Mouse (Mus musculus) midbrain, embryonic 13.5 days (tissue): ENCODE data around the gene Ccdc148. TPM values are rescaled to one million over a fixed set of nuclear protein-coding genes. Genes with fewer than 3 reads are reported as not detected.

Experiments used
- ATAC-seq: fragments of 200-750 bp; cut with Nextera tagmentation; 2 replicates; pipeline ENCODE4 v1.8.0; 2017; ENCODE audit warnings: mild to moderate bottlenecking, moderate TSS enrichment, moderate library complexity
- H3K27ac ChIP-seq: fragments of 300-500 bp; sonication (generic); 2 replicates; pipeline ENCODE4 v1.5.1; 2015; ENCODE audit warnings: inconsistent platforms, mild to moderate bottlenecking, moderate library complexity
- H3K27me3 ChIP-seq: fragments of 300-500 bp; sonication (generic); 2 replicates; pipeline ENCODE4 v1.6.1; 2015; ENCODE audit warnings: mild to moderate bottlenecking, inconsistent platforms
- H3K36me3 ChIP-seq: fragments of 300-500 bp; sonication (generic); 2 replicates; pipeline ENCODE4 v1.6.1; 2015; ENCODE audit warnings: mild to moderate bottlenecking, inconsistent platforms
- H3K4me1 ChIP-seq: fragments of 300-500 bp; sonication (generic); replicated peaks from 2 replicates; pipeline ENCODE4 v1.6.1; 2015; ENCODE audit warnings: inconsistent platforms
- H3K4me2 ChIP-seq: fragments of 300-500 bp; sonication (generic); replicated peaks from 2 replicates; pipeline ENCODE4 v1.6.1; 2015; ENCODE audit warnings: moderate library complexity, mild to moderate bottlenecking, inconsistent platforms
- H3K4me3 ChIP-seq: fragments of 300-500 bp; sonication (generic); replicated peaks from 2 replicates; pipeline ENCODE4 v1.5.1; 2015; ENCODE audit warnings: mild to moderate bottlenecking, inconsistent platforms
- H3K9ac ChIP-seq: fragments of 300-500 bp; sonication (generic); replicated peaks from 2 replicates; pipeline ENCODE4 v1.6.1; 2015; ENCODE audit warnings: mild to moderate bottlenecking, inconsistent platforms
- H3K9me3 ChIP-seq: fragments of 300-500 bp; sonication (generic); 2 replicates; pipeline ENCODE4 v1.6.1; 2016; ENCODE audit warnings: mild to moderate bottlenecking, inconsistent platforms
- WGBS: fragments of 180-500 bp; shearing (Covaris S2); methylation state at CpG from one replicate; pipeline ENCODE4 v1.1.7; 2015; 5-methylcytosine and 5-hydroxymethylcytosine counted together
- polyA plus RNA-seq: library from polyadenylated mRNA; unstranded; fragments of >200 nt; fragmentation: Nextera tagmentation; extraction: Ambion mirVana; gene quantifications from 2 replicates; pipeline ENCODE4 v1.2.1, GENCODE M21; 2015

The Ccdc148 gene
- polyA plus RNA-seq, 1 experiment from 2014 or later, result 3.3 TPM

GRCm38 (mm10) chr2:59042616-59043015, 117.9 kb downstream of the Ccdc148 start:
- Histone ChIP-seq H3K4me3 (no peak overlapping the region), H3K9me3 (no peaks in the 10 kb centered on the region), H3K4me1 (no peaks in the 10 kb centered on the region; the same call in 1 of the 2 replicates), H3K4me2 (no peak overlapping the region), H3K36me3 (no peaks in the 10 kb centered on the region), H3K9ac (no peak overlapping the region), H3K27ac (no peak overlapping the region), H3K27me3 (no peaks in the 10 kb centered on the region)
- WGBS, result 67% methylated on average over 13 of the region's 13 CpGs
- no peak for ATAC-seq

- no peak overlapping the region for H3K27ac ChIP-seq
- no peak for ATAC-seq
- H3K4me1 ChIP-seq, result no peaks in the 10 kb centered on the region
- H3K36me3 ChIP-seq, result no peaks in the 10 kb centered on the region
- no peaks in the 10 kb centered on the region for H3K27me3 ChIP-seq
- 73% methylated on average over 6 of the region's 6 CpGs for WGBS
- H3K9ac ChIP-seq, result no peak overlapping the region
- no peaks in the 10 kb centered on the region for H3K9me3 ChIP-seq
- no peak overlapping the region for H3K4me2 ChIP-seq
- H3K4me3 ChIP-seq, result no peak overlapping the region
Observed at GRCm38 (mm10) chr2:59036433-59036832, 124.0 kb downstream of the Ccdc148 start.

- Histone ChIP-seq H3K9ac (no peak overlapping the region), H3K27ac (no peak overlapping the region), H3K27me3 (no peaks in the 10 kb centered on the region), H3K4me2 (no peak overlapping the region), H3K9me3 (no peaks in the 10 kb centered on the region), H3K36me3 (no peaks in the 10 kb centered on the region), H3K4me3 (no peak overlapping the region), H3K4me1 (no peaks in the 10 kb centered on the region)
- WGBS, result 84% methylated on average over 3 of the region's 3 CpGs
- ATAC-seq, result no peak
Observed at GRCm38 (mm10) chr2:59035206-59035605, 125.3 kb downstream of the Ccdc148 start.

- no peak for ATAC-seq
- Histone ChIP-seq H3K4me1 (no peaks in the 10 kb centered on the region), H3K4me3 (no peak overlapping the region), H3K36me3 (no peaks in the 10 kb centered on the region), H3K9me3 (no peaks in the 10 kb centered on the region), H3K4me2 (no peak overlapping the region), H3K27ac (no peak overlapping the region), H3K27me3 (no peaks in the 10 kb centered on the region), H3K9ac (no peak overlapping the region)
- WGBS, result 86% methylated on average over 6 of the region's 6 CpGs
Observed at GRCm38 (mm10) chr2:59034281-59034680, 126.2 kb downstream of the Ccdc148 start.

GRCm38 (mm10) chr2:59024558-59024957, 135.9 kb downstream of the Ccdc148 start:
- no peak overlapping the region for H3K4me2 ChIP-seq
- no peak for ATAC-seq

GRCm38 (mm10) chr2:59007356-59007755, 153.1 kb downstream of the Ccdc148 start:
- H3K4me1 ChIP-seq, result no peaks in the 10 kb centered on the region
- no peak for ATAC-seq
- no peaks in the 10 kb centered on the region for H3K9me3 ChIP-seq
- H3K36me3 ChIP-seq, result no peaks in the 10 kb centered on the region
- no peaks in the 10 kb centered on the region for H3K27me3 ChIP-seq
- no peak overlapping the region for H3K9ac ChIP-seq
- 96% methylated on average over 5 of the region's 5 CpGs for WGBS
- H3K4me2 ChIP-seq, result no peak overlapping the region
- no peak overlapping the region for H3K27ac ChIP-seq
- H3K4me3 ChIP-seq, result no peak overlapping the region

More at GRCm38 (mm10) chr2:59024558-59024957, 135.9 kb downstream of the Ccdc148 start:
- Histone ChIP-seq H3K9me3 (no peaks in the 10 kb centered on the region), H3K27me3 (no peaks in the 10 kb centered on the region), H3K36me3 (no peaks in the 10 kb centered on the region), H3K27ac (no peak overlapping the region), H3K4me1 (no peaks in the 10 kb centered on the region), H3K4me3 (no peak overlapping the region), H3K9ac (no peak overlapping the region)
- 87% methylated on average over 3 of the region's 3 CpGs for WGBS

- no peak overlapping the region for H3K4me2 ChIP-seq
- WGBS, result 96% methylated on average over 8 of the region's 8 CpGs
Observed at GRCm38 (mm10) chr2:59006567-59007340, 153.7 kb downstream of the Ccdc148 start.

GRCm38 (mm10) chr2:58997151-58997550, 163.3 kb downstream of the Ccdc148 start:
- Histone ChIP-seq H3K27ac (no peak overlapping the region), H3K9me3 (no peaks in the 10 kb centered on the region), H3K4me3 (no peak overlapping the region), H3K9ac (no peak overlapping the region), H3K36me3 (no peaks in the 10 kb centered on the region), H3K27me3 (no peaks in the 10 kb centered on the region), H3K4me2 (no peak overlapping the region), H3K4me1 (no peaks in the 10 kb centered on the region)
- no peak for ATAC-seq
- WGBS, result 78% methylated on average over 2 of the region's 2 CpGs

More at GRCm38 (mm10) chr2:59006567-59007340, 153.7 kb downstream of the Ccdc148 start:
- Histone ChIP-seq H3K9me3 (no peaks in the 10 kb centered on the region), H3K4me1 (no peaks in the 10 kb centered on the region), H3K4me3 (no peak overlapping the region), H3K27me3 (no peaks in the 10 kb centered on the region), H3K9ac (no peak overlapping the region), H3K27ac (no peak overlapping the region), H3K36me3 (no peaks in the 10 kb centered on the region)
- no peak for ATAC-seq

- no peaks in the 10 kb centered on the region for H3K4me1 ChIP-seq
- H3K27me3 ChIP-seq, result no peaks in the 10 kb centered on the region
- H3K4me2 ChIP-seq, result no peak overlapping the region
- no peak overlapping the region for H3K27ac ChIP-seq
- no peak overlapping the region for H3K4me3 ChIP-seq
- no peak for ATAC-seq
- no peaks in the 10 kb centered on the region for H3K36me3 ChIP-seq
- 84% methylated on average over 14 of the region's 14 CpGs for WGBS
- H3K9me3 ChIP-seq, result peaks cover 5% of the 10 kb centered on the region; the same call in 1 of the 2 replicates
- no peak overlapping the region for H3K9ac ChIP-seq
Observed at GRCm38 (mm10) chr2:58992431-58993191, 167.9 kb downstream of the Ccdc148 start.

GRCm38 (mm10) chr2:58978095-58978494, 182.4 kb downstream of the Ccdc148 start:
- no peak for ATAC-seq
- Histone ChIP-seq H3K27me3 (no peaks in the 10 kb centered on the region), H3K27ac (no peak overlapping the region), H3K9ac (no peak overlapping the region), H3K36me3 (no peaks in the 10 kb centered on the region), H3K9me3 (no peaks in the 10 kb centered on the region), H3K4me1 (no peaks in the 10 kb centered on the region), H3K4me2 (no peak overlapping the region), H3K4me3 (no peak overlapping the region)
- 94% methylated on average over 7 of the region's 7 CpGs for WGBS

GRCm38 (mm10) chr2:58971507-58972275, 188.8 kb downstream of the Ccdc148 start:
- 61% methylated on average over 9 of the region's 9 CpGs for WGBS
- ATAC-seq, result no peak
- H3K27me3 ChIP-seq, result no peaks in the 10 kb centered on the region

More at GRCm38 (mm10) chr2:58971507-58972275, 188.8 kb downstream of the Ccdc148 start:
- Histone ChIP-seq H3K36me3 (no peaks in the 10 kb centered on the region), H3K4me1 (0 out of 2 replicates have a peak, but pooled peaks cover 4% of the 10 kb centered on the region), H3K9me3 (no peaks in the 10 kb centered on the region), H3K27ac (no peak overlapping the region), H3K4me3 (no peak overlapping the region), H3K9ac (no peak overlapping the region), H3K4me2 (no peak overlapping the region)
